Mouse (Mus musculus) adrenal gland, postnatal 36 days (tissue): ENCODE data around the gene U2af2. TPM values are rescaled to one million over a fixed set of nuclear protein-coding genes. Genes with fewer than 3 reads are reported as not detected.
"Not testable (repeated sequence)": the region's sequence is repeated elsewhere in the genome, so short reads cannot be mapped to it uniquely, and the experiment has no call there.

Experiments
- DNase-seq, 2 experiments: peaks; one replicate each; pipeline ENCODE4 v3.0.0; 2021; ENCODE audit warnings: mixed read lengths in 1 of 2
- total RNA-seq, 2 experiments: library from RNA; stranded (reverse); gene quantifications; 2 replicates each; pipeline ENCODE4 v1.2.3; 2021

U2af2 gene
- total RNA-seq, 2 experiments from 2014 or later = 143 to 180 TPM

GRCm38 (mm10) chr7:5073586-5073985, 11.6 kb downstream of the U2af2 start:
- no peak for DNase-seq

GRCm38 (mm10) chr7:5074984-5075383, 13.0 kb downstream of the U2af2 start:
- no peak for DNase-seq

GRCm38 (mm10) chr7:5076931-5077330, 15.0 kb downstream of the U2af2 start:
- DNase-seq = no peak

GRCm38 (mm10) chr7:5079365-5080009, 17.5 kb downstream of the U2af2 start:
- DNase-seq = not testable (repeated sequence)

- peak; percentile 98 to 99 for DNase-seq
These were observed 18.2 kb downstream of the U2af2 start, which contains the start of gene Epn1 for GRCm38 (mm10) chr7:5080010-5080751. TSS of gene Epn1 (plus strand) at chr7:5080235.

- DNase-seq = no peak
These were observed 18.9 kb downstream of the U2af2 start for GRCm38 (mm10) chr7:5080815-5081214.

GRCm38 (mm10) chr7:5081241-5081640, 19.3 kb downstream of the U2af2 start:
- DNase-seq = no peak

GRCm38 (mm10) chr7:5081939-5082338, 20.0 kb downstream of the U2af2 start:
- DNase-seq = no peak

- DNase-seq = no peak
These were observed 21.6 kb downstream of the U2af2 start for GRCm38 (mm10) chr7:5083325-5084105.

- no peak for DNase-seq
These were observed 23.6 kb downstream of the U2af2 start for GRCm38 (mm10) chr7:5085512-5085911.

GRCm38 (mm10) chr7:5086921-5087440, 25.0 kb downstream of the U2af2 start:
- no peak for DNase-seq

- DNase-seq = no peak
These were observed 25.9 kb downstream of the U2af2 start for GRCm38 (mm10) chr7:5087886-5088285.

- no peak for DNase-seq
These were observed 27.9 kb downstream of the U2af2 start for GRCm38 (mm10) chr7:5089853-5090252.

GRCm38 (mm10) chr7:5091008-5091728, 29.2 kb downstream of the U2af2 start:
- peak in 1 of 2 experiments; percentile 45 for DNase-seq

GRCm38 (mm10) chr7:5092381-5092780, 30.4 kb downstream of the U2af2 start:
- DNase-seq = no peak

- no peak for DNase-seq
These were observed 31.0 kb downstream of the U2af2 start for GRCm38 (mm10) chr7:5092831-5093510.

GRCm38 (mm10) chr7:5098769-5099168, 36.8 kb downstream of the U2af2 start:
- no peak for DNase-seq

- DNase-seq = no peak
These were observed 37.9 kb downstream of the U2af2 start for GRCm38 (mm10) chr7:5099796-5100195.

GRCm38 (mm10) chr7:5101066-5101663, 39.2 kb downstream of the U2af2 start:
- no peak for DNase-seq

- DNase-seq = no peak
These were observed 40.6 kb downstream of the U2af2 start for GRCm38 (mm10) chr7:5102564-5102963.

- no peak for DNase-seq
These were observed 46.3 kb downstream of the U2af2 start for GRCm38 (mm10) chr7:5108272-5108671.
